Mouse (Mus musculus) ovary, postnatal 14 days (tissue): ENCODE data around the gene Mrpl30.

Experiments used
- DNase-seq: peaks from one replicate; pipeline ENCODE4 v3.0.0; 2022; ENCODE audit warnings: low spot score

The Mrpl30 gene

DNA sequence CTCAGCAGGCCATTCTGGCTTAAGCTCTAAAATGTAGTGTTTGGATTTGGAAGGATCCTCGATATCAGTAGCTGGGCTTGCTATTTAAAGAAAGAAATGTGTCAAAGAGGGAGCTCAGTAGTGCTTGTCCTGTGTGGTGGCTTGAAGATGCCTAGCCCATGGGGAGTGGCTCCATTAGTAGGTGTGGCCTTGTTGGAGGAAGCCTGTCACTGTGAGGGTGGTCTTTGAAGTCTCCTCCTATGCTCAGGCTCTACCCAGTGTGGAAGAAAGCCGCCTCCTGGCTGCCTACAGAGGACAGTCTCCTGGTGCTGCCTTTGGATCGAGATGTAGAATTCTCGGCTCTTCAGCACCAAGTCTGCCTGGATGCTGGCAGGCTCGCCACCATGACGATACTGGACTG is 10.0 kb downstream of the Mrpl30 start:
- DNase-seq: no peak

DNA sequence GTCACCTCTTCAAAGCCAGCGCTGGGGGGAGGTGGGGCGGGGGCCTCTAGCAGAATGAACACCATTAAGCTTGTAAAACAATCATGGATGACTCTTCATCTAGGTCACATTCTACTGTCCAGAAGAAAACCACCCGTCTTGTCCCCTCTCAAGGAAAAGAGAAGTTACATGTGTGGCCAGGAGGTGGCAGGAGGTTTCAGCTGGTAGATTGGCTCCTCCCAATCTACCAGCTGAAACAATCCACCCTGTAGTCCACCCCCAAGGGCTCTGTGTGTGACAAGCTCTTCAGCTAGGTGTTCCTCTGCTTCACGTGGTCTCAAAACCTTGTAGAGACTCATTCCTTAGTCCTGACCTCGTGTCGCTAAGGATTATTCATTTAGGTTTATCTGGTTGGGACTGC is 12.9 kb downstream of the Mrpl30 start:
- DNase-seq: peak; percentile 23

DNA sequence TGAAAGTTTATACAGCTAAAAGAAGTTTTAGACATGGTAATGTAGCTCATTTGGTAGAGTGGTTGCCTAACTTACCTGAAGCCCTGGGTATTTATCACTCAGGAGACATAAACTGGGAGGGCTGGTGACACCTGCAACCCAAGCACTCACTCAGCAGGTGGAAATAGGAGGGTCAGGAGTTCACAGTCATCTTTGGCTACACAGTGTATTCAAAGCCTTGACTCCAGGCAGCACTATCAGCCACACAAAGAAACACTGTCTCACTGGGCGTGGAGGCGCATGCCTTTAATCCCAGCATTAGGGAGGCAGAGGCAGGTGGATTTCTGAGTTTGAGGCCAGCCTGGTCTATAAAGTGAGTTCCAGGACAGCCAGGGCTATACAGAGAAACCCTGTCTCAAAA is 22.5 kb downstream of the Mrpl30 start:
- no peak for DNase-seq

DNA sequence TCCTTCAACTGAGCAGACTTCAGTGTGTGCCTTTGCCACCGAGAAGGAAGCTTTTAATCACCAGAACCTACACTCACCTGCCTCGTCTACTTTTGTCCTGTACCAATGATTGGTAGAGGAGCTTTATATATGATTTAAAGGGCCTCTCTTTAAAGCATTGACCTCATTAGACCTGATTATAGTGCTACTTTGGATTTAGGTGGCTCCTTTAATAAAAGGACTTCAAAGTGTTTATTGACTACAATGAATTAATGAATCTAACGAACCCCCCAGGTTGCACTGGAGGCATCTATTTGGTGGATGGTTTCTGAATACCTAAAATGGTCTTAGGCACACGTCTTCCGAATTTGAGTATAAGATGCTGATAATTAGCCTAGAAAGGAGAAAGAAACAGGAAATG is 26.1 kb downstream of the Mrpl30 start, which contains the start of gene Lyg2:
TSS of gene Lyg2 (minus strand) at position 101 of the 400 bp plus-strand sequence.
- DNase-seq: no peak

DNA sequence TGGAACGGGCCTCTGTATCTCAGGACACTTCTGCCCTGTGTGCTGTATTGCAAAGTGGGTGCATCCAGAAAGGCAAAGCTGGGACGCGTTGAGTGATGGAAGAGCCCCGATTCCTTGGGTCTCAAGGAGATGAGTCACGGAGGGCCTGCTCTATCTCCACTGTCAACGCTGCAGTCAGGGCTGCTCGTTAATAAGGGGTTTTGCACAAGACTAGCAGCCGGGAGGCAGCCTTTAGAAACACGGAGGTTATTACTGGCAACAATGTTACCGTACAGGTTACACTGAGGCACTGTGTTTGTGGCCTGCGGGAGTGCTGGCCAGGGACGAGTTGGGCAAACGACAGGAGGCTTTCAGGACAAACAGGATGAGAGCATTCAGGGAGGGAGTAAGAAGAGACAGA is 27.4 kb downstream of the Mrpl30 start:
- DNase-seq: no peak

DNA sequence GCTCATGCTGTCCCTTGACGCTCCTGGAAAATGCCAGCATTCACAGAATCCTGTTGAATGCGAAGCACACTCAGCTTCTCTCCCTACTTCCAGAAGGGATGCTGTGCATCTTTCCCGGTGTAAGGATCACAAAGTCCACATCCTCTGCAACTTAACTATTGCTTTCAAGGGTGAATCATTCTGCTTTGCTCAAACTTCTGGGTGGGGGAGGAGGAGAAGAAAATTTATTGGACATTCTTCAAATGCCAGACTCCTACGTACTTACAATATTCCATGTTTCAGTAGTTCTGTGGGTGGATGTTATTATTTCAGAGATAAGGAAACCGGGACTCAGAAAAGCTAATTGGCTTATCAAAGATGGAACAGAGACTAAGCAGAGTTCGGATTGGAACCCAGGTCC is 27.8 kb downstream of the Mrpl30 start:
- no peak for DNase-seq

DNA sequence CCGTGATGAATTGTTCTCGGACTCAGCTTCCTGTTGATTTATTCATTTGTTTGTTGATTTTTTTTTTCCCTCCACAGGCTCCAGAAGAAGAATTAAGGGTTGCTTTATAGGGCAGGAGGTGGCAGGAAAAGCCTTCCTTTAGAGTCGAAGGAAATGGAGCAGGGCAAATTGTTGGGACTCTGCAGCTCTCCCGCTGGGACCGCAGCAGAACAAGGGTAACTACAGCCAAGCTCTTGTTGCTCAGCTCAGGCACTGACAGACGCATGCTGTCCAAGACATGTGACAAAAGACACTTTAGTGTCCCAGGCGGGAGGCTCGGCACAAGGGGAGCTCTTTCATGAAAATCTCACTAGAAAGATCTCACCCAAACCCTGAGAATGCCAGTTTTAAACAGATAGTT is 32.3 kb downstream of the Mrpl30 start:
- no peak for DNase-seq

DNA sequence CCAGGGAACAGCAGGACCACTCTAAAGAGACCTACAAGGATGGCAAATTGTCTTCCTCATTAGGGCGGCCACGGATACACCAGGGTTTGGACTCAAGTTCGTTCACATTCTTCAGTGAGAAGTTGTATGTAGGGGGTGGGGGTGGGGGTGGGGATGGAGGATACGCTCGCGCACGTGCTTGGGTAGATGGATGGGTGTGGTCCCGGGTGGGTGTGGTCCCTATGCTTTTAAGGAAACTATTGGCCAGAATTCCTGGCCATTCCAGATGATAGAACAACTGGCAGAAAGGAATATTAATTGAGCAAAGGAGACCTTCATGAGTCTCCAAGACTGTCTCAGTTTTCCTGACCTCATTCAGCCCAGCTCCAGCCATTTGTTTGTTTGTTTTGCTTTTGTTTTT is 35.7 kb downstream of the Mrpl30 start:
- DNase-seq: no peak

DNA sequence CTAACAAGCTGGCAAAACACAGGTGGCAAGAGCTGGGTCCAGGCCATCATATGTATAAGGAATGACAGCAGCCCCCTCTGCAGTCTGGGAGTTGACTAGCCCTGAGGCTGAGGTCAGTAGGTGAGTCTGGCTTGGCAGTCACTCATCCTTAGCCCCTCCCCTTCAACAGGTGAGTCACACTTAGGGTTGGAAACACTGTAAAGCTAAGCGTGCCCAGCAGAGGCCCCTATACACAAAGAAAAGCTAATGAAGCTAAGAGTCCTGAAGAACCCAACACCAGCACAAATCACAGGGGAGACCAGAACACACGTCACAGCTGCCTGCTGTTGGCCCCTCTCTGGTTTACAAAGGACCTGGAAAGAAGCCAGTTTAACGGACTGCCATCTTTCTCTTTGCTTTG is 41.5 kb downstream of the Mrpl30 start:
- DNase-seq: peak; percentile 7
